Mouse (Mus musculus) MEL (cell line): ENCODE measurements at regions not wholly inside any gene's neighbourhood (a gene's known extent, or its start where the extent isn't known, plus 50 kb on each side); places are given as distances from the start of the nearest gene placed in this dataset.

Experiments used
- DNase-seq: peaks from one replicate; pipeline ENCODE4 v3.0.0; 2011; ENCODE audit warnings: low read depth, low spot score
- H3K27ac ChIP-seq: 2 replicates; pipeline ENCODE4 v1.5.1; 2012; ENCODE audit warnings: low read depth, mild to moderate bottlenecking, control low read depth, low read length, moderate library complexity; ENCODE audit not compliant: control insufficient read depth
- H3K27me3 ChIP-seq, 2 experiments: fragments of 150-350 bp in 1 of 2; sonication (generic) in 1 of 2; 2 replicates each; pipeline ENCODE4 v1.6.1; 2012; ENCODE audit warnings: low read length in 2 of 2, mild to moderate bottlenecking in 2 of 2, improper control_type of control experiment in 1 of 2, moderate library complexity in 1 of 2; ENCODE audit not compliant: insufficient read depth in 2 of 2, control insufficient read depth in 1 of 2
- H3K36me3 ChIP-seq, 2 experiments: 2 replicates each; pipeline ENCODE4 v1.6.1; 2012 to 2014; ENCODE audit warnings: low read length in 2 of 2, improper control_type of control experiment in 1 of 2, inconsistent platforms in 1 of 2, mild to moderate bottlenecking in 1 of 2; ENCODE audit not compliant: insufficient read depth in 2 of 2, control insufficient read depth in 1 of 2
- H3K4me1 ChIP-seq, 2 experiments: fragments of 150-350 bp in 1 of 2; sonication (generic) in 1 of 2; 2 replicates each; pipeline ENCODE4 v1.6.1; 2012; ENCODE audit warnings: low read length in 2 of 2, improper control_type of control experiment in 1 of 2, mild to moderate bottlenecking in 1 of 2; ENCODE audit not compliant: insufficient read depth in 2 of 2, control insufficient read depth in 1 of 2
- H3K4me3 ChIP-seq, 2 experiments: fragments of 150-350 bp in 1 of 2; sonication (generic) in 1 of 2; 2 replicates each; pipeline ENCODE4 v1.5.1; 2012; ENCODE audit warnings: low read depth in 2 of 2, low read length in 2 of 2, mild to moderate bottlenecking in 2 of 2, moderate library complexity in 2 of 2, control low read depth in 1 of 2, improper control_type of control experiment in 1 of 2; ENCODE audit not compliant: control insufficient read depth in 1 of 2, insufficient read depth in 1 of 2
- H3K79me2 ChIP-seq: 2 replicates; pipeline ENCODE4 v1.6.1; 2012; ENCODE audit warnings: mild to moderate bottlenecking, low read length, moderate library complexity; ENCODE audit not compliant: control insufficient read depth, poor library complexity, insufficient read depth
- H3K9ac ChIP-seq: 2 replicates; pipeline ENCODE4 v1.6.1; 2012; ENCODE audit warnings: low read depth, mild to moderate bottlenecking, control low read depth, low read length, moderate library complexity; ENCODE audit not compliant: control insufficient read depth, poor library complexity, severe bottlenecking
- H3K9me3 ChIP-seq: fragments of 150-350 bp; sonication (generic); replicated peaks from 2 replicates; pipeline ENCODE4 v1.6.1; 2012; ENCODE audit warnings: mild to moderate bottlenecking, low read length, improper control_type of control experiment, moderate library complexity; ENCODE audit not compliant: insufficient read depth
- BHLHE40 ChIP-seq: IDR thresholded peaks from 2 replicates; pipeline ENCODE4 v1.6.1; 2012; ENCODE audit warnings: low read depth, mild to moderate bottlenecking, inconsistent platforms, low read length, improper control_type of control experiment, borderline replicate concordance
- CHD1 ChIP-seq: IDR thresholded peaks from 2 replicates; pipeline ENCODE4 v1.6.1; 2012; ENCODE audit warnings: low read depth, mild to moderate bottlenecking, inconsistent platforms, low read length, improper control_type of control experiment
- CTCF ChIP-seq, 3 experiments: IDR thresholded peaks in 2 of 3; conservative IDR thresholded peaks in 1 of 3; 2 replicates each; pipeline ENCODE4 v1.5.1; 2011 to 2012; ENCODE audit warnings: low read length in 3 of 3, low read depth in 2 of 3, mild to moderate bottlenecking in 2 of 3, improper control_type of control experiment in 1 of 3, inconsistent platforms in 1 of 3, mixed read lengths in 1 of 3, moderate library complexity in 1 of 3; ENCODE audit not compliant: control insufficient read depth in 1 of 3, insufficient read depth in 1 of 3, poor library complexity in 1 of 3, severe bottlenecking in 1 of 3
- ELF1 ChIP-seq: IDR thresholded peaks from 2 replicates; pipeline ENCODE4 v1.6.1; 2014; ENCODE audit warnings: low read depth, mild to moderate bottlenecking, inconsistent platforms, low read length, improper control_type of control experiment, moderate library complexity
- EP300 ChIP-seq, 2 experiments: IDR thresholded peaks; 2 replicates each; pipeline ENCODE4 v1.6.1; 2011; ENCODE audit warnings: improper control_type of control experiment in 2 of 2, low read length in 2 of 2, low read depth in 1 of 2, mild to moderate bottlenecking in 1 of 2
- ETS1 ChIP-seq: IDR thresholded peaks from 2 replicates; pipeline ENCODE4 v1.6.1; 2012; ENCODE audit warnings: low read depth, mild to moderate bottlenecking, inconsistent platforms, low read length, improper control_type of control experiment, moderate library complexity
- GABPA ChIP-seq: IDR thresholded peaks from 2 replicates; pipeline ENCODE4 v1.6.1; 2012; ENCODE audit warnings: low read depth, mild to moderate bottlenecking, inconsistent platforms, low read length, improper control_type of control experiment, moderate library complexity
- KAT2A ChIP-seq: conservative IDR thresholded peaks from 2 replicates; pipeline ENCODE4 v1.6.1; 2012; ENCODE audit warnings: low read depth, low read length, improper control_type of control experiment, inconsistent platforms
- MAFK ChIP-seq: IDR thresholded peaks from 2 replicates; pipeline ENCODE4 v1.6.1; 2011; ENCODE audit warnings: low read depth, mild to moderate bottlenecking, low read length, improper control_type of control experiment, borderline replicate concordance
- MAZ ChIP-seq: IDR thresholded peaks from 2 replicates; pipeline ENCODE4 v1.6.1; 2012; ENCODE audit warnings: low read depth, mild to moderate bottlenecking, inconsistent platforms, low read length, improper control_type of control experiment
- MEF2A ChIP-seq: IDR thresholded peaks from 2 replicates; pipeline ENCODE4 v1.6.1; 2014; ENCODE audit warnings: low read depth, mild to moderate bottlenecking, inconsistent platforms, low read length, improper control_type of control experiment; ENCODE audit not compliant: poor library complexity, insufficient replicate concordance, severe bottlenecking; ENCODE audit errors: extremely low read depth
- MYC ChIP-seq: IDR thresholded peaks from 2 replicates; pipeline ENCODE4 v1.6.1; 2011; ENCODE audit warnings: low read depth, mild to moderate bottlenecking, low read length, improper control_type of control experiment, moderate library complexity
- NELFE ChIP-seq: IDR thresholded peaks from 2 replicates; pipeline ENCODE4 v1.6.1; 2011; ENCODE audit warnings: low read depth, low read length, improper control_type of control experiment
- NRF1 ChIP-seq: IDR thresholded peaks from 2 replicates; pipeline ENCODE4 v1.6.1; 2014; ENCODE audit warnings: low read depth, mild to moderate bottlenecking, inconsistent platforms, low read length, improper control_type of control experiment, moderate library complexity; ENCODE audit not compliant: poor library complexity, insufficient read depth, severe bottlenecking
- RAD21 ChIP-seq: IDR thresholded peaks from 2 replicates; pipeline ENCODE4 v1.6.1; 2011; ENCODE audit warnings: mild to moderate bottlenecking, low read depth, low read length, improper control_type of control experiment
- RCOR1 ChIP-seq: IDR thresholded peaks from 2 replicates; pipeline ENCODE4 v1.6.1; 2012; ENCODE audit warnings: low read depth, mild to moderate bottlenecking, inconsistent platforms, low read length, improper control_type of control experiment
- TBP ChIP-seq: IDR thresholded peaks from 2 replicates; pipeline ENCODE4 v1.8.0; 2011; ENCODE audit warnings: low read depth, low read length, improper control_type of control experiment
- UBTF ChIP-seq: IDR thresholded peaks from 2 replicates; pipeline ENCODE4 v1.6.1; 2012; ENCODE audit warnings: low read depth, mild to moderate bottlenecking, inconsistent platforms, low read length, improper control_type of control experiment, moderate library complexity, borderline replicate concordance; ENCODE audit not compliant: insufficient read depth
- ZC3H11A ChIP-seq: IDR thresholded peaks from 2 replicates; pipeline ENCODE4 v1.6.1; 2012; ENCODE audit warnings: low read depth, mild to moderate bottlenecking, inconsistent platforms, low read length, improper control_type of control experiment
- ZKSCAN1 ChIP-seq: IDR thresholded peaks from 2 replicates; pipeline ENCODE4 v1.6.1; 2012; ENCODE audit warnings: low read depth, mild to moderate bottlenecking, inconsistent platforms, low read length, improper control_type of control experiment, moderate library complexity
- ZNF384 ChIP-seq: IDR thresholded peaks from 2 replicates; pipeline ENCODE4 v1.6.1; 2012; ENCODE audit warnings: low read depth, mild to moderate bottlenecking, inconsistent platforms, low read length, improper control_type of control experiment

GRCm38 (mm10) chr16:15373961-15374360, 56.7 kb downstream of the Gm21897 start:
- Histone ChIP-seq H3K9me3 (no peaks in the 10 kb centered on the region), H3K4me3 (no peak overlapping the region), H3K4me1 (no peaks in the 10 kb centered on the region), H3K79me2 (no peaks in the 10 kb centered on the region), H3K9ac (no peak overlapping the region), H3K27me3 (no peaks in the 10 kb centered on the region), H3K27ac (no peak overlapping the region), H3K36me3 (no peaks in the 10 kb centered on the region)
- DNase-seq: no peak
- TF ChIP-seq RAD21: no peak
- TF ChIP-seq RCOR1: no peak
- TF ChIP-seq ZKSCAN1: no peak
- no peak for TF ChIP-seq ZC3H11A
- TF ChIP-seq CTCF (IDR thresholded peaks at IDR 0.05 in 2 of 3, conservative IDR thresholded peaks at IDR 0.05 in 1 of 3; ENCODE audit: control insufficient read depth in 1 of 3, insufficient read depth in 1 of 3, low read depth in 2 of 3, low read length in 3 of 3, poor library complexity in 1 of 3, severe bottlenecking in 1 of 3): no peak
- no peak for TF ChIP-seq KAT2A
- TF ChIP-seq NRF1: no peak

GRCm38 (mm10) chr16:15385557-15386240, 68.4 kb downstream of the Gm21897 start:
- Histone ChIP-seq H3K9ac (no peak overlapping the region), H3K27ac (no peak overlapping the region), H3K4me3 (no peak overlapping the region), H3K27me3 (no peaks in the 10 kb centered on the region; a peak in 1 of 4 replicates), H3K79me2 (no peaks in the 10 kb centered on the region), H3K36me3 (no peaks in the 10 kb centered on the region; a peak in 1 of 4 replicates), H3K4me1 (no peaks in the 10 kb centered on the region), H3K9me3 (no peaks in the 10 kb centered on the region)
- DNase-seq: no peak
- TF ChIP-seq MYC (no peak), MAZ (no peak), ELF1 (no peak), CTCF (IDR thresholded peaks at IDR 0.05 in 2 of 3, conservative IDR thresholded peaks at IDR 0.05 in 1 of 3; ENCODE audit: control insufficient read depth in 1 of 3, insufficient read depth in 1 of 3, low read depth in 2 of 3, low read length in 3 of 3, poor library complexity in 1 of 3, severe bottlenecking in 1 of 3) (no peak), MEF2A (no peak), UBTF (no peak), EP300 (IDR thresholded peaks at IDR 0.05; ENCODE audit: low read depth in 1 of 2, low read length in 2 of 2) (no peak), NELFE (no peak), RAD21 (no peak), BHLHE40 (no peak), CHD1 (no peak), ETS1 (no peak), ZNF384 (no peak), GABPA (no peak), TBP (no peak), MAFK (no peak)
